Mouse (Mus musculus) gastrocnemius, adult 2 months (tissue): ENCODE measurements around the gene Clec4b2. TPM values are rescaled to one million over a fixed set of nuclear protein-coding genes. Genes with fewer than 3 reads are reported as not detected.
"Not testable (repeated sequence)": the region's sequence is repeated elsewhere in the genome, so short reads cannot be mapped to it uniquely, and the experiment has no call there.

Source experiments
- DNase-seq: peaks from one replicate; pipeline ENCODE4 v3.0.0; 2022
- H3K27ac ChIP-seq: fragments of 200-600 bp; 2 replicates; pipeline ENCODE4 v1.8.1; 2022; ENCODE audit warnings: mild to moderate bottlenecking
- H3K4me3 ChIP-seq: fragments of 200-600 bp; 2 replicates; pipeline ENCODE4 v1.8.1; 2022; ENCODE audit warnings: mild to moderate bottlenecking, moderate library complexity
- CTCF ChIP-seq: fragments of 200-600 bp; IDR thresholded peaks from 2 replicates; pipeline ENCODE4 v1.8.1; 2022; ENCODE audit warnings: antibody characterized with exemption, mild to moderate bottlenecking, moderate library complexity
- intact Hi-C: fragments of 180-260 bp; cut with DNase I; formaldehyde crosslinking; loops from one replicate; pipeline ENCODE4 v1.15.1; 2025
- long read RNA-seq, 2 experiments: library from polyadenylated mRNA; stranded (forward); transcript quantifications; one replicate each; pipeline ENCODE4 v2.0.0; 2021
- total RNA-seq, 2 experiments: library from RNA; stranded (reverse); gene quantifications; 2 replicates each; pipeline ENCODE4 v1.2.3; 2021

Gene Clec4b2
- not detected for total RNA-seq
- long read RNA-seq, experiment 1, result 0 reads
- long read RNA-seq, experiment 2, result 0 reads

DNA sequence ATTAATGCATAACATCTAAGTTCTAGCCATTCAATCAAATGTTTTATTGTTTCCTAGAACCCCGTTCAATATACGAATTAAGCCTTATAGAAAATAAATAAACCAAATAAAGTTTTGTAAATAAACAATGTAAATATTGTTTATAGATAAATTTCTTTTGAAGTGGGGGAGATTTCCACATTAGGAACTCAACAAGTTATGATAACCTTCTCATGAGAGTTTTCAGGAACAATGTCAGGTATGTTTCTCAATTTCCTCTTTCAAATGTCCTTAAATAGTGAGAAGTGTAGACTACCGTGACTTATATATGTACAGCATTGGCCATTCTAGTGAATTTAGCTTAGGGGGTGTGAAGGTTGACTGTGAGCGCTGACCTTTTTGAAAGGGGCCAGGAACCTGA lies at the start of gene Clec4b2:
TSS of gene Clec4b2 (plus strand) at position 301 of the 400 bp plus-strand sequence.
- DNase-seq, result no peak
- Histone ChIP-seq H3K4me3 (no peak within 1 kb of the TSS), H3K27ac (no peak within 1 kb of the TSS)
- intact Hi-C loops, result no loop called here
- no peak for TF ChIP-seq CTCF

DNA sequence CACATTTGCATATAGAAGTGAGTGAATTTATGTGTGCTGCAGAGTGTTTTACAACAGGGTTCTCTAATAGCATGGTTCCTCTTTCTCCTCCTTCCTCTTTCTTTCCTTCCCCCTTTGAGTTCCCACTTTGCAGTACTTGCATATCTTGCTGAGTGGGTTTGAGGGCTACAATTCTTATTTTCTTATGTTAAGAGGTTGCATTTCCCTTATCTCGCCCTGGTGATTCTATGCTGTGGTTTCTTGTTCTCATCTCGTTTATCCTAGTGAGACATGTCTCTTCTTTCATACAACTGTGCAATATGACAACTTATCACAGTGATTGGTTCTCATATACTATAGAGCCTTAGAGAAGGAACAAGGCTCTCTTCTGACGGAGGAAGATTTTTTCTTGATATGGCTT lies 49.5 kb upstream of the Clec4b2 start:
- Histone ChIP-seq H3K4me3 (peak overlapping the region; percentile 23; the same call in 1 of the 2 replicates), H3K27ac (no peak overlapping the region)
- no peak for TF ChIP-seq CTCF
- intact Hi-C loops, result no loop called here
- DNase-seq, result no peak

DNA sequence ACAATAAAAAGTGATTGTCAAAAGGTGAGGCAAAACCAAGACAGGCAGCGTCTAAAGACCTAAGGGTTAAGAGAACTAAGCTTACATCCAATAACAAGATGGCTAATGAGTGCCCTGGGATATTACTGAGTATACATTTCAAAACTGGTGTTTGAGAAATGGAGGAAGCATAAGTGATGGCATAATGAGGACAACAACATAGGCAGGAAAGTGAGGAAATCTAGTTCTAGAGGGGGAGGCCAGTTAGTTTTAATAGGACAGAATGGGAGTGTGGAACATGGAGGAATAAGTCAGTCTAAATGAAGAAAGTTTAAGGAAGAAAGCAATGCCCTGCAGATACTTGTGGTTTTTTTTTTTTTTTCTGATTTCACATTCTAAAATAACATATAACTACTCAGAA lies 45.5 kb upstream of the Clec4b2 start:
- Histone ChIP-seq H3K27ac (no peak overlapping the region), H3K4me3 (no peak overlapping the region)
- intact Hi-C loops, result no loop called here
- no peak for TF ChIP-seq CTCF
- no peak for DNase-seq

DNA sequence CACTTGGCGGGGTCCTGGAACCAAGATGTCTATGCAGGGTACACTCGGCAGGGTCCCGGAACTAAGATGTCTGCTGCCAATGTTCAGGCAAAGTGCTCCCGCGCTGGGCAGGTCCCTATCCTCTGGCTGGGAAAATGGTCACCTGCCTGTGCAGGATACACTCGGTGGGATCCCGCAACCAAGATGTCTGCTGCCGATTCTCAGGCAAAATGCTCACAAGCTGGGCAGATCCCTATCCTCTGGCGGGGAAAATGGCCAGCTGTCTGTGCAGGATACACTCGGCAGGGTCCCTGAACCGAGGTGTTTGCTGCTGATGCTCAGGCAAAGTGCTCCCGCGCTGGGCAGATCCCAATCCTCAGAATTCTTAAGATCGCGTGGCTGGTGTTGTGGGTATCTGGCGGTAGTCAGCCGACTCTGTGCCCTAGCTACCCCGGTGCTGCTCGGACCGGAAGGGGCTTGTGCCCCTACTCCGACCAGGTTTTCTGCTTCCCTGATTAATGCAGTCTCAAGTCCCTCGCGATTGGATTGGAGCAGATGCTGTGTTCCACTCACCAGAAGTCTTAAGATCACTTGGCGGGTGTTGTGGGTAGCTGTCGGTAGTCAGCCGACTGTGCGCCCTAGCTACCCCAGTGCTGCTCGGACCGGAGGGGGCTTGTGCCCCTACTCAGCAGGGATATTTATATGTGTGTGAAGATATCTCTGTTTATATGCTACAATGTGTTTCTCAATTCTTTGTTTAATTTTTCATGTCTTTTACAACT lies 34.7 kb upstream of the Clec4b2 start:
- H3K27ac ChIP-seq, H3K4me3 ChIP-seq, DNase-seq, intact Hi-C loops: not testable (repeated sequence)

DNA sequence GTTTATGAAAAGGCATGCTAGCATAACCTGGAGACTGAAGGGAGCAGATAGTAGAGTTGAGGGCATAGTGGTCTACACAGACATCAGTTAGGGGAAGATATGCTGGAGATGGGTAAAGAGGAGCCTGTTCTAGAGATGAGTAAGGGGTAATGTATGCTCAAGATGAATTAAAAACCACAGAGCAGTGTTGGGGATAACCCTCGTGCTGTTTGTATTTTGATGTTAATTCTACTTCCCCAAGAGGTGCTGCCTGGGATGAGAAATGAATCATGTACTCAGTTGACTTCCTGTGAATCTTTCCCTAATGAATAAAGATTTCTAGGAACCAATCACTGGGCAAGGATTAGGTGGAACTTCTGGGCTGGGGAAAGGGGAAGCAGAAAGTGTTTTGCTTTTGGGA lies 2.6 kb upstream of the Clec4b2 start:
- intact Hi-C loops, result no loop called here
- no peak overlapping the region for H3K4me3 ChIP-seq
- no peak for DNase-seq
- TF ChIP-seq CTCF, result no peak
- H3K27ac ChIP-seq, result no peak overlapping the region

DNA sequence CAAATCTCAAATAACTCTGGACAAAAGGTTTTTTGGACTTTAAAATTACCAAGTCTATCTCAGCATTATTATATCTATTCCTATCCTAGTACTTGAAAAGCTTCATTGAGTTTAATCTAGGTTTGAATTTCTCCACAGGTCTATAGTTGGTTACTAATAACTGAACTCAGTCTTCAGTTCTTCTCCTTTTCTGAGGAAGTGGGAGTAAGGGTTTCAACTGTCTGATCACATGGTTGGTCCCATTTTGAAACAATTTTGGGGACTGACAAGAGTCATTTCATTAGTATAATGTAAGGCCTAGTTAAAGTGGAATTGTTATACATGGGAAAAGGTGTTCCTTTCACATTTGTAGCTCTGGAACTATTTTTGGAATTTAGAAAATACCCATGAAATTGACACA lies 1.7 kb upstream of the Clec4b2 start:
- intact Hi-C loops, result no loop called here
- Histone ChIP-seq H3K27ac (no peak overlapping the region), H3K4me3 (no peak overlapping the region)
- no peak for DNase-seq
- no peak for TF ChIP-seq CTCF

DNA sequence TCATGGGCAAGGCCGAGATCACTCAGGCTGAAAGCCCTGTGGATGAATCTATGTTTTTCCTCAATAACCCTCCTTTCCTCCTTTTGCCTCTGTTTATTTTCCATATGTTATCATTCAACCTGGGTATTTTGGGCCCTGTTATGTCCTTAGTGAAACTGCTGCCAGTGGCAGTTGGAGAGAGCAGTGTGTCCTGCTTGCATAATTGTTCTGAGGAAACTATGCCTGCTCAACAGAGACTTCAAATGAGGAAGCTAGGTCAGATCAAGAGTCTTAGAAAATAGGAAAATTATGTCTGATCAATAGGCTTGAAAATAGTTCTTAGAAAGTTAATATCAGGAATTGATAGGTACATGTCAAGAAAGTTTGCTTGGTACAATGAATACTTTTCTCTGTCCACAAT lies 2.9 kb downstream of the Clec4b2 start:
- Histone ChIP-seq H3K4me3 (no peak overlapping the region), H3K27ac (no peak overlapping the region)
- no peak for DNase-seq
- intact Hi-C loops, result no loop called here
- TF ChIP-seq CTCF, result no peak

DNA sequence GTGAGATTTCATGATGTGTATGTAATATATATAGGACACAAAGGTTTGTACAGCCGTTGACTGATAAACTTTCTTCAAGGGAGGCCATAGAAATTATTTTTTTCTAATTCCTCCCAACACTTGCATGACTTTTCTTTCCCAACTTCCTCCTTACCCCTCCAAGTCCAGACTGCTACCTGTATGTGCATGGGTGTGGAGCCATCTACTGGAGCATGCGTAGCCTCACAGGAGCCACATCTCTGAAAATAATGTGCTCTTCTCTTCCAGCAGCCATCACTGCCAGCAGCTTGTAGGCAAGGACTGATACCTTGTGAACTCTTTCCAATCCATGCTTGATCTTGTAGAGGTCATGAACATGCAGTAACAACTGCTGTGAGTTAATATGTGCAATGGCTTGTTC lies 12.2 kb downstream of the Clec4b2 start:
- H3K4me3 ChIP-seq, H3K27ac ChIP-seq, DNase-seq, intact Hi-C loops: not testable (repeated sequence)
- peak; percentile 13; the same call in 1 of the 2 replicates for TF ChIP-seq CTCF

DNA sequence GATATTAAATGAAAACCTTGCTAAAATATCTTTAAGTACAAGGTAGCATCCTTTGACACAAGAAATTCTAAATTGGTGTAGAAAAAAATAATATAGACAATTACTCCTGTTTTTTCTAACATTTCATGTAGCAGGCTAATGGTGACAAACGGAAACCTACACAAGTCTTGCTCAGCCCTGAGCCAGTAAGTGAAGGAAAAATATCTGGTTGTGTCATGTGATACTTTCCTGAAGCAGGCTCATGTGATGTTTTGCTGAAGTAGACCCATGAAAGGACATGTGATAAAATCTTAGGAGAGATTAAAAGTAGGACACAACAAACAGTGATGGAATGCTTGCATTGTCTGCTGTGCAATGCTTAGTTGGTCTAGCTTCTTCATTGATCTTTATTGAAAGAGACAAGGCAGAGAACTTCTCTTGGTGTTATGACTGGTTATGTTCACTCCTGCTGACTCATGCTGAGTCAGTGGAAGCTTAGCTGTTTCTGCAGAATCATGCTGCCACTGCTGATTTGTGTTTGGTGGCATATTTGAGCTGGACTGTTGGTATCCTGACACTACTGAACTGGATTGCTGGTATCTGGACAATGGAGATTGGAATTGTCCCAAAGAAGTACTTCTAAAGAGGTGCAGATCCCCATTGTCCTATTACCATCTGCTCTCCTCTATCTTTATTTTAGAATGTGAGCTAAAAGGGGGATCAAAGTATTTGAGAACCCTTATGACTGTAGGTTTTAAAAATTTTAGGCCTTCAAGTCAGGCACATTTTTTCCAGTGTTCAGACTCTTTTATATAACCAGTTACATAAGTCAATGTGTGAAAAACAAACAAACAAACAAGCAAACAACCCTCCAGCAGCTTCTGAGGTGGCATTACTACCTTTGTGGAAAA lies 34.7 kb downstream of the Clec4b2 start:
- no peak overlapping the region for H3K27ac ChIP-seq
- no peak overlapping the region for H3K4me3 ChIP-seq
- no peak for DNase-seq
- intact Hi-C loops, result no loop called here
- TF ChIP-seq CTCF, result no peak

DNA sequence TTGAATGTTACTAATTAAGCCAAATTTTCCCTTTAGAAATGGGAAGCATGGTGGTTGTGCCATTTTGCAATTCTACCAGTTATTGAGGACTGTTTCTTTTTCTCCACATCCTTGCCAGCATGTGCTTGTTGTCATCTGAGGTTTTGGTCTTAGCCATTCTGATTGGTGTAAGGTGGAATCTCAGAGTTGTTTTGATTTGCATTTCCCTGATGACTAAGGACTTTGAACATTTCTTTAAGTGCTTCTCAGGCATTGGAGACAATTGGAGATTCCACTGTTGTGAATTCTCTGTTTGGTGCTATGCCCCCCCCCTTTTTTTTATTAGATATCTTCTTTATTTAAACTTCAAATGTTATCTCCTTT lies 35.4 kb downstream of the Clec4b2 start:
- H3K27ac ChIP-seq, H3K4me3 ChIP-seq, intact Hi-C loops, DNase-seq: not testable (repeated sequence)

DNA sequence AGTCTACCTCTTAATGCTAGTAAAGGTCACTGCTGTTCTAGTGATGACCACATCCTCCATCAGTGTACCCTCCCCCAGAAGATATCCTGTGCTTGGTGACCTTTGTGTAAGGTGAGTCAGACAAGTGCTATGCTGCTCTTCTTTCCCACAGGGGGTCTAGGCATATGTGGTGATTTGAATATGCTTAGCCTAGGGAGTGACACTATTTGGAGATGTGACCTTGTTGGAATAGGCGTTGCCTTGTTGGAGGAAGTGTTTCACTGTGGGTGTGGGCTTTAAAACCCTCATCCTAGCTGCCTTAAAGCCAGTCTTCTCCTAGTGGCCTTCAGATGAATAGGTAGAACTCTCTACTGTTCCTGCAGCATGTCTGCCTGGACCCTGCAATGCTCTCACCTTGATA lies 39.0 kb downstream of the Clec4b2 start:
- no peak for TF ChIP-seq CTCF

DNA sequence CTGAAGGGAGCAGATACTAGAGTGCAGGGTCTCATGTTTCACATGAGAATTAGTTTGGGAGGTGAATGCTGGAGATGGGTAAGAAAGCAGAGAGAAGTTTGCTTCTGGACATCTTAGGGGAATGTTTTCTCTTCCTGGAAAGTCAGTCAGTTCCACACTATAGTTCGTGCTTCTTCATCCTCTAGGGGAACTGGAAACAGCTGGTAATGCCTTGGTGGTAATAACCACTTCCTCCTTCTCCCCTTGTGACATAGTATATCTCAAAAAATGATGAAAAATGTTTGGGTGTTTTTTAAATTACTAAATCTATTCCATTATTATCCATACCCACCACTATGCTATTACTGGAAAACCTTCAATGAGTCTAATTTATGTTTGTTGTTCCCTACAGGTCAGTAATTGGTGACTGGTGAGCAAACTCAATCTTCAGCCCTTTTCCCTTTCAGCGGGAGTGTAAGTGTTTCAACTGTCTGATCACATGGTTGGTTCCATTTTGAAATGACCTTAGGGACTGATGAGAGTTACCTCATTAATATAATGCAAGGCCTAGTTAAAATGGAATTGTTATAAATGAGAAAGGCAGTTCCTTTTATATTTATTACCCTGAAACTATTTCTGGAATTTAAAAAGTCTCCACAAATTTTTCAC lies 55.0 kb downstream of the Clec4b2 start:
- DNase-seq, result no peak
- Histone ChIP-seq H3K4me3 (no peak overlapping the region), H3K27ac (no peak overlapping the region)
- intact Hi-C loops, result no loop called here
- no peak for TF ChIP-seq CTCF

More for the DNA sequence above, 39.0 kb downstream of the Clec4b2 start:
- Histone ChIP-seq H3K27ac (no peak overlapping the region), H3K4me3 (no peak overlapping the region)
- intact Hi-C loops, result no loop called here
- DNase-seq, result no peak

DNA sequence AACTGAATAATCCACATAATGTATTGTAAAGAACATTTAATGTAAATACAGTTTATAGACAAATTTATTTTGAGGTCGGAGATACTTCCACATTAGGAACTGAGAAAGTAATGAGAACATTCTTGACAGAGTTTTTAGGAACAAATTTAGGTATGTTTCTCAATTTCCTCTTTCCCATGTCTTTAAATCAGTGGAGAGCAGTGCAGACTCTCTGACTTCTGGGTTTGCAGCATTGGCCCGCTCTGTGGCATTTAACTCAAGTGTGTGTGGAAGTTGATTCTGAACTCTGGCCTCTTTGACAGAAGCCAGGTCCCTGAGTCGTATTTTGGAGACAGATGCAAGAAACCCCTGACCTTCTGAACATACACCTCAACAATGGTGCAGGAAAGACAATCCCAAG lies 57.0 kb downstream of the Clec4b2 start, which contains the start of gene Clec4n:
TSS of gene Clec4n (plus strand) at position 200 of the 400 bp plus-strand sequence.
- DNase-seq, result no peak
- Histone ChIP-seq H3K4me3 (no peak within 1 kb of the TSS), H3K27ac (no peak within 1 kb of the TSS)
- no peak for TF ChIP-seq CTCF
- intact Hi-C loops, result no loop called here
